Mouse (Mus musculus) activated CD4-positive, CD25-positive, alpha-beta regulatory T cell, adult 9 weeks (primary cell): Measurements from ENCODE around the gene Gm49369. TPM values are rescaled to one million over a fixed set of nuclear protein-coding genes. Genes with fewer than 3 reads are reported as not detected.

ENCODE experiments used
- polyA plus RNA-seq: library from polyadenylated mRNA; unstranded; fragments of 100-300 nt; shearing (Covaris generic); gene quantifications from one replicate; pipeline ENCODE4 v1.2.1, GENCODE M21; 2017

Gene Gm49369
- polyA plus RNA-seq: not detected

GRCm38 (mm10) chr7:142382567-142382966 is at the start of gene Gm49369:
Gene Gm49369, minus strand, starts transcription at chr7:142382667.

GRCm38 (mm10) chr7:142387419-142388148 is 5.1 kb upstream of the Gm49369 start, which contains the start of gene Ctsd:
Gene Ctsd, minus strand, starts transcription at chr7:142388038.

GRCm38 (mm10) chr7:142373641-142374412 is 8.6 kb downstream of the Gm49369 start, which contains the start of gene Ifitm10:
Gene Ifitm10, minus strand, starts transcription at chr7:142373753.

Other genes with a start within 250 kb of the Gm49369 start
- not detected for gene Gm39115, start 246.6 kb downstream of the Gm49369 start, polyA plus RNA-seq
- gene Gm45337, start 238.1 kb downstream of the Gm49369 start, polyA plus RNA-seq: not detected
- gene Gm29735, start 225.6 kb downstream of the Gm49369 start, polyA plus RNA-seq: not detected
- not detected for gene Gm4553, start 216.9 kb downstream of the Gm49369 start, polyA plus RNA-seq
- not detected for gene Krtap5-2, start 206.7 kb downstream of the Gm49369 start, polyA plus RNA-seq
- gene Gm10153, start 192.3 kb downstream of the Gm49369 start, polyA plus RNA-seq: not detected
- not detected for gene Krtap5-3, start 181.3 kb downstream of the Gm49369 start, polyA plus RNA-seq
- gene Gm7579, start 170.8 kb downstream of the Gm49369 start, polyA plus RNA-seq: not detected
- gene Krtap5-5, start 152.7 kb downstream of the Gm49369 start, polyA plus RNA-seq: not detected
- gene Gm40460, start 141.6 kb downstream of the Gm49369 start, polyA plus RNA-seq: not detected
- not detected for gene Gm2431, start 124.3 kb downstream of the Gm49369 start, polyA plus RNA-seq
- gene Gm4559, start 108.3 kb downstream of the Gm49369 start, polyA plus RNA-seq: not detected
- not detected for gene Krtap5-1, start 85.5 kb downstream of the Gm49369 start, polyA plus RNA-seq
- not detected for gene Krtap5-4, start 79.1 kb downstream of the Gm49369 start, polyA plus RNA-seq
- gene Ifitm10, start 8.9 kb downstream of the Gm49369 start, polyA plus RNA-seq: 2.3 TPM
- gene Ctsd, start 5.4 kb upstream of the Gm49369 start, polyA plus RNA-seq: 417 TPM
- not detected for gene Syt8, start 52.2 kb upstream of the Gm49369 start, polyA plus RNA-seq
- gene Tnni2, start 59.1 kb upstream of the Gm49369 start, polyA plus RNA-seq: not detected
- 1,327 TPM for gene Lsp1, start 78.1 kb upstream of the Gm49369 start, polyA plus RNA-seq
- gene Tnnt3, start 116.2 kb upstream of the Gm49369 start, polyA plus RNA-seq: 1.7 TPM
- 4.0 TPM for gene Mrpl23, start 150.0 kb upstream of the Gm49369 start, polyA plus RNA-seq